Mouse (Mus musculus) brain, embryonic 14.5 days (tissue): ENCODE measurements around the gene Carmil1.

Experiments
- CTCF ChIP-seq: fragments of 200-500 bp; IDR thresholded peaks from 2 replicates; pipeline ENCODE4 v1.5.1; 2012; ENCODE audit warnings: inconsistent platforms, mild to moderate bottlenecking, moderate library complexity, borderline replicate concordance; ENCODE audit not compliant: insufficient read depth, insufficient read length; ENCODE audit errors: extremely low read depth
- POLR2A ChIP-seq: fragments of 200-500 bp; IDR thresholded peaks from 2 replicates; pipeline ENCODE4 v1.6.1; 2012; ENCODE audit warnings: mild to moderate bottlenecking, inconsistent platforms, borderline replicate concordance; ENCODE audit not compliant: poor library complexity, insufficient read depth, insufficient read length, severe bottlenecking; ENCODE audit errors: extremely low read depth

GRCm38 (mm10) chr13:24321313-24321712 lies 40.7 kb upstream of the Carmil1 start:
- TF ChIP-seq POLR2A (no peak), CTCF (no peak)
